Mouse (Mus musculus) stomach, postnatal 0 days (tissue): ENCODE measurements around the gene Prex1. TPM values are rescaled to one million over a fixed set of nuclear protein-coding genes. Genes with fewer than 3 reads are reported as not detected.

Experiments
- ATAC-seq: fragments of 200-750 bp; cut with Nextera tagmentation; 2 replicates; pipeline ENCODE4 v1.8.0; 2017; ENCODE audit not compliant: low FRiP score, low TSS enrichment
- DNase-seq: peaks from one replicate; pipeline ENCODE4 v3.0.0-alpha.2; 2016; ENCODE audit warnings: low spot score
- H3K27ac ChIP-seq: fragments of 300-500 bp; sonication (generic); replicated peaks from 2 replicates; pipeline ENCODE4 v1.5.1; 2014; ENCODE audit warnings: mild to moderate bottlenecking, control low read depth
- H3K27me3 ChIP-seq: fragments of 300-500 bp; sonication (generic); 2 replicates; pipeline ENCODE4 v1.6.1; 2014; ENCODE audit warnings: low read length; ENCODE audit not compliant: control insufficient read depth, insufficient read depth
- H3K36me3 ChIP-seq: fragments of 300-500 bp; sonication (generic); 2 replicates; pipeline ENCODE4 v1.6.1; 2014; ENCODE audit warnings: low read length, mixed read lengths; ENCODE audit not compliant: control insufficient read depth, insufficient read depth
- H3K4me1 ChIP-seq: fragments of 300-500 bp; sonication (generic); replicated peaks from 2 replicates; pipeline ENCODE4 v1.6.1; 2014; ENCODE audit warnings: antibody characterized with exemption; ENCODE audit not compliant: control insufficient read depth, insufficient read depth
- H3K4me2 ChIP-seq: fragments of 300-500 bp; sonication (generic); replicated peaks from 2 replicates; pipeline ENCODE4 v1.6.1; 2014; ENCODE audit warnings: low read depth, mild to moderate bottlenecking, control low read depth, moderate library complexity
- H3K4me3 ChIP-seq: fragments of 300-500 bp; sonication (generic); 2 replicates; pipeline ENCODE4 v1.5.1; 2014; ENCODE audit warnings: low read depth, low read length, control low read depth
- H3K9ac ChIP-seq: fragments of 300-500 bp; sonication (generic); 2 replicates; pipeline ENCODE4 v1.6.1; 2014; ENCODE audit warnings: mild to moderate bottlenecking, low read length, control low read depth, mixed read lengths
- H3K9me3 ChIP-seq: fragments of 300-500 bp; sonication (generic); 2 replicates; pipeline ENCODE4 v1.6.1; 2016; ENCODE audit warnings: low read length; ENCODE audit not compliant: control insufficient read depth
- CTCF ChIP-seq: IDR thresholded peaks from 2 replicates; pipeline ENCODE4 v1.5.1; 2016; ENCODE audit warnings: antibody characterized with exemption, low read depth, mild to moderate bottlenecking, moderate library complexity
- EP300 ChIP-seq: optimal IDR thresholded peaks from 2 replicates; pipeline ENCODE3; 2016; ENCODE audit warnings: antibody characterized with exemption
- WGBS: fragments of 180-500 bp; shearing (Covaris S2); extraction: QIAGEN DNeasy Blood & Tissue Kit; methylation state at CpG from one replicate; pipeline ENCODE4 v1.1.7; 2014; 5-methylcytosine and 5-hydroxymethylcytosine counted together
- polyA plus RNA-seq: library from polyadenylated mRNA; unstranded; fragments of >200 nt; fragmentation: Nextera tagmentation; extraction: Ambion mirVana; gene quantifications from 2 replicates; pipeline ENCODE4 v1.2.1, GENCODE M21; 2015

The Prex1 gene
- polyA plus RNA-seq, 1 experiment from 2014 or later, result 12.0 TPM

- no peak overlapping the region for H3K9ac ChIP-seq
- no peak overlapping the region for H3K4me3 ChIP-seq
- H3K36me3 ChIP-seq, result no peaks in the 10 kb centered on the region
- DNase-seq (peak; percentile 82), ATAC-seq (peak; percentile 2; the same call in 1 of the 2 replicates)
- TF ChIP-seq EP300, result no peak
- TF ChIP-seq CTCF, result peak; percentile 89
- peak overlapping the region; percentile 75 for H3K27ac ChIP-seq
- no peaks in the 10 kb centered on the region for H3K9me3 ChIP-seq
- H3K27me3 ChIP-seq, result no peaks in the 10 kb centered on the region
- no peaks in the 10 kb centered on the region for H3K4me1 ChIP-seq
- 26% methylated on average over 7 of the region's 7 CpGs for WGBS
- no peak overlapping the region for H3K4me2 ChIP-seq
Observed at GRCm38 (mm10) chr2:166574934-166575333, 138.7 kb downstream of the Prex1 start.

- Histone ChIP-seq H3K4me1 (no peaks in the 10 kb centered on the region), H3K36me3 (no peaks in the 10 kb centered on the region), H3K4me3 (no peak overlapping the region), H3K27ac (peak overlapping the region; percentile 85), H3K9me3 (no peaks in the 10 kb centered on the region), H3K9ac (no peak overlapping the region), H3K27me3 (no peaks in the 10 kb centered on the region), H3K4me2 (no peak overlapping the region)
- DNase-seq (peak; percentile 68), ATAC-seq (peak; percentile 52)
- 72% methylated on average over 5 of the region's 5 CpGs for WGBS
- TF ChIP-seq CTCF, result no peak
- no peak for TF ChIP-seq EP300
Observed at GRCm38 (mm10) chr2:166573621-166574020, 140.0 kb downstream of the Prex1 start.

DNA sequence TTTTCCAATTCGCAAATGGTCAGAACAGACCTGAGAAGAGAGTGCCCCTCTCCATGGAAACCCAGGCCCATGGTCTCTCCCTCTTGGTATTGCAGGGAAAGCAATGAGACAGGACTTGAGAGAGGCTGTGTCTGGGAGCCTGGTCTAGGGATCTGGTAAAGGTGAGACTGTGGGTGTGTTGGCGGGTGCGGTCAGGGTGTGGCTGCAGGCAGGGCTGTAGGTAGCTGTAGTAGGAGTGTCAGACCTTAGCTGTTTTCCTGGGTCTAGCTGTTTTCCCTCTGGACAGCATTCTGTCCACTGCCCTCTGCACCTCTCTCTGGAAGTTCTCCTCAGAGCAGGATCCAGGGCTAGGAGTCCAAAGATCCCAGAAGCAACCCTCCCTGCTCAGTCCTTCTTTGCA is 141.3 kb downstream of the Prex1 start:
- ATAC-seq (peak; percentile 70), DNase-seq (peak; percentile 81)
- no peak overlapping the region for H3K4me3 ChIP-seq
- H3K9me3 ChIP-seq, result no peaks in the 10 kb centered on the region
- no peaks in the 10 kb centered on the region for H3K27me3 ChIP-seq
- no peaks in the 10 kb centered on the region for H3K36me3 ChIP-seq
- peak overlapping the region; percentile 85 for H3K27ac ChIP-seq
- H3K9ac ChIP-seq, result no peak overlapping the region
- H3K4me1 ChIP-seq, result no peaks in the 10 kb centered on the region
- 78% methylated on average over 3 of the region's 3 CpGs for WGBS
- no peak for TF ChIP-seq CTCF
- no peak for TF ChIP-seq EP300
- no peak overlapping the region for H3K4me2 ChIP-seq

DNA sequence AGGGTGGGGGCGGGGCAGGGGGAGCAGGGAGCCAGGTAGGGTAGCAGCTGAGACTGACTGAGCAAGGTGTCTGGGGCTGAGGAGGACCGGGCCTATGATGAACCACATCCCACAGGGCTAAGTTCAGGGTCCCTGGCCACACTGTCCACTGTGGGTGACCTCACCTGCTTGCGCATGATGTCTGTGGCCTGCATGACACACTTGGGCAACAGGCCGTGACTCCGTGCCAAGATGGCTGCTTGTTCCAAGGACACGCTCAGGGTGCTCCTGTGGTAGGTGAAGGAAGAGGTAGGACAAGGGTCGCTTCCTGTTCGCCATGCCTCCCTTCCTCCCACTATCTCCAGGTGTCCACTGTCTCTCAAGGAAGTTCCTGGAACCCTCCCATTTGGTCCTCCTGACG is 144.4 kb downstream of the Prex1 start:
- no peak overlapping the region for H3K27ac ChIP-seq
- no peaks in the 10 kb centered on the region for H3K4me1 ChIP-seq
- DNase-seq, result no peak
- 0 out of 2 replicates have a peak overlapping the region, but pooled peaks have one; percentile 13 for H3K9ac ChIP-seq
- H3K4me3 ChIP-seq, result no peak overlapping the region
- H3K9me3 ChIP-seq, result no peaks in the 10 kb centered on the region
- TF ChIP-seq CTCF, result no peak
- TF ChIP-seq EP300, result no peak
- H3K36me3 ChIP-seq, result no peaks in the 10 kb centered on the region
- 92% methylated on average over 9 of the region's 9 CpGs for WGBS
- no peak for ATAC-seq
- no peak overlapping the region for H3K4me2 ChIP-seq
- no peaks in the 10 kb centered on the region for H3K27me3 ChIP-seq

- TF ChIP-seq EP300, result no peak
- TF ChIP-seq CTCF, result peak; percentile 56
- Histone ChIP-seq H3K9ac (no peak overlapping the region), H3K4me2 (no peak overlapping the region), H3K27me3 (no peaks in the 10 kb centered on the region), H3K36me3 (no peaks in the 10 kb centered on the region), H3K4me1 (no peaks in the 10 kb centered on the region), H3K4me3 (no peak overlapping the region), H3K9me3 (no peaks in the 10 kb centered on the region), H3K27ac (no peak overlapping the region)
- WGBS, result 73% methylated on average over 5 of the region's 5 CpGs
- ATAC-seq, result no peak
- DNase-seq, result no peak
Observed at GRCm38 (mm10) chr2:166565503-166565902, 148.1 kb downstream of the Prex1 start.

DNA sequence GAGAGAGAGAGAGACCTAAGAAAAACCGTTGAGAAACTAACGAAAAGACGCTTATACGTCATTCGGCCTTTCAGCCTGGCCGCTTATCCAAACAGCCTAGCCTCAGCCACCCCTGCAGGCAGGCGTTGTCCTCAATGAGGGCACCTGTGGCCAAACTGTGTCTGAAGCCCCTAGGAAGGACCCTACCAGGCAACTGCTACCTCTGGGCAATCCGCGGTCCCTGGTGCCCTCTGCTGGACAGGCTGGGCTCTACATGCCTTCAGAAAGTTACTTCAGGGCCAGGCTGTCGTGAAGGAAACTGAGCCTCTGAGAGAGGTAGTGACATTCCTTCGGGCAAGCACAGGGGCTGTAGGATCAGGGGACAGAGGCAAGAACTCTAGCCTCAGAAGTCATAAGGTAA is 149.2 kb downstream of the Prex1 start:
- ATAC-seq (peak; percentile 41), DNase-seq (peak; percentile 81)
- H3K27me3 ChIP-seq, result no peaks in the 10 kb centered on the region
- H3K9me3 ChIP-seq, result no peaks in the 10 kb centered on the region
- no peak overlapping the region for H3K27ac ChIP-seq
- peak overlapping the region; percentile 49 for H3K4me2 ChIP-seq
- H3K36me3 ChIP-seq, result no peaks in the 10 kb centered on the region
- H3K4me3 ChIP-seq, result 0 out of 2 replicates have a peak overlapping the region, but pooled peaks have one; percentile 4
- H3K9ac ChIP-seq, result no peak overlapping the region
- no peaks in the 10 kb centered on the region for H3K4me1 ChIP-seq
- 4% methylated on average over 11 of the region's 11 CpGs for WGBS
- TF ChIP-seq EP300 (no peak), CTCF (peak; percentile 100)
